Mouse (Mus musculus): ENCODE measurements around the gene Mafg.
"Not testable (repeated sequence)": the region's sequence is repeated elsewhere in the genome, so short reads cannot be mapped to it uniquely, and the experiment has no call there.

The Mafg gene

GRCm38 (mm10) chr11:120633520-120634343 is at the start of gene Mafg:
Mafg (minus strand) TSS chr11:120633600.
- DNase-seq, result peak; percentile 94 to 95

- no peak for DNase-seq
Observed at GRCm38 (mm10) chr11:120682683-120683082, 49.3 kb upstream of the Mafg start.

- DNase-seq, result no peak
Observed at GRCm38 (mm10) chr11:120679909-120680308, 46.5 kb upstream of the Mafg start.

DNA sequence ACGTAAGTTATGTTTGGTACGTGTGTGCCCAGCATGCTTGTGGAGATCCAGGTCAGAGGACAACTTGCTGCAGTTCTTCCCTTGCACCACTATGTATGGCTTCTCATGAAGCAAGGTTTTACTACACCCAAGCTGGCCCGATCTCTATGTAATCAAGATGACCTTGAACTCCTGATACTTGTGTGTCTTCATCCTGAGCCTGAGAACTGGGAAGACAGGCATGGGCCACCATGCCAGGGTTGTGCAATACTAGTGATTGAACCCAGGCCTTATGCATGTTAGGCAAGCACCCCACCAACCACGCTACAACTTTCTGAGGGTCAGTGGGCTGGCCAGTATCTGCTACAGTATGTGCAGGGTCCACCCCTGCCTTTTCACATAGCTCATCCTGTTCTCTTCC is 43.6 kb upstream of the Mafg start:
- no peak for DNase-seq

DNA sequence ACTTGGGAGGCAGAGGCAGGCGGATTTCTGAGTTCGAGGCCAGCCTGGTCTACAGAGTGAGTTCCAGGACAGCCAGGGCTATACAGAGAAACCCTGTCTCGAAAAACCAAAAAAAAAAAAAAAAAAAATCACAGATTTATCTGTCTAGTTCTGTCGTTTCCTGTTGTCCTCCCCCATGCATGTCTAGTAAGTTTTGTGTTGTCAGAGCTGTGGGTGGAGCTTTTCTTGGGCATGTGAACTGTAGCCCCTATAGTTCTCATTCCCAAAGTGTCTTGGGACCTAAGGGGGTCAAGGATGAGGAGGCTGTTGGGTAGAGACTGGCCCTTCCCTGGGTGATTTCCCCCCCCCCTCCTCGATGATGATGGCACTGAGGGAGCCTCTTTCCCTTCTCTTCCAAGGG is 42.5 kb upstream of the Mafg start:
- DNase-seq, result not testable (repeated sequence)

- no peak for DNase-seq
Observed at GRCm38 (mm10) chr11:120673594-120674122, 40.3 kb upstream of the Mafg start.

DNA sequence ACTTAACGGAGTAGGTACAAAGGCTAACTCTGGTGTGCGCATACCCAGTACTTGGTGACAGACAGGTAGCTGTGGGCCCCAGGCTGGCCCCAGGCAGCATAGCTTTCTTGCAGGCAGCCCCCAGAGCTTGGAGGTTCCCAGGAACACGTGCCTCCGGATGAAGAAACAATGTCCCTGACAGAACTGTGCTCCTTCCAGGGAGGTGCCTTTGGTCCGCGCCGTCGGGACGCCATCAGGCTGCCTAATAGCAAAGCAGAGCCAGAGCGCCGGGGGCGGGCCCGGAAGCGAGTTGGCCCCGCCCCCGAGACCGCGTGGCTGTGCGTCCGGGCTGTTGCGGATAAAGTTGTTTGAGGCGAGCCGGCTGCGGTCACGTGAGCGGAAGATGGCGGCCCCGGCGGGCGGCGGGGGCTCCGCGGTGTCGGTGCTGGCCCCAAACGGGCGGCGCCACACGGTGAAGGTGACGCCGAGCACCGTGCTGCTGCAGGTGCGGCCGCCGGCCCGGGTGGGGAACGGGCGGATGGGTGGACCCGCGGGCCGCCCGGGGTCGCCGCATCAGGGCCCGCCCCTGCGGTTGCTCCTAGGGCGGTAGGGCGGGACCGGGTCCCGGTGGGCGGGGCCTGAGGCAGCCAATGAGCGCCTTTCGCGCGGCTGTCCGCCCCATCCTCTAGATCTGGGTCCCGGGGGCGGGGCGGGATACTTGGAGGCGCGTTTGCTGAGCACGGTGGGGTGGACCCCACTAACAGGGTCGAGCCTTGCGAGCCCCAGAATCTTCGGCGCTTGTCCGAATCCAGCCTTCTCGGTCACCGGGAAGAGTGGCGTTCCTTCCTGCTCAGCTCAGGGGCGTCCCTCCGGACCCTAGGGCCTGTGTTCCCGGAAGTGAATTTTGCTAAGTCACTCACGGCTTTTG is 39.5 kb upstream of the Mafg start, which contains the start of gene Aspscr1:
Gene Aspscr1, plus strand, starts transcription at position 287 of the 907 bp plus-strand sequence.
- DNase-seq, result peak; percentile 94

GRCm38 (mm10) chr11:120666617-120667016 is 33.2 kb upstream of the Mafg start:
- no peak for DNase-seq

DNA sequence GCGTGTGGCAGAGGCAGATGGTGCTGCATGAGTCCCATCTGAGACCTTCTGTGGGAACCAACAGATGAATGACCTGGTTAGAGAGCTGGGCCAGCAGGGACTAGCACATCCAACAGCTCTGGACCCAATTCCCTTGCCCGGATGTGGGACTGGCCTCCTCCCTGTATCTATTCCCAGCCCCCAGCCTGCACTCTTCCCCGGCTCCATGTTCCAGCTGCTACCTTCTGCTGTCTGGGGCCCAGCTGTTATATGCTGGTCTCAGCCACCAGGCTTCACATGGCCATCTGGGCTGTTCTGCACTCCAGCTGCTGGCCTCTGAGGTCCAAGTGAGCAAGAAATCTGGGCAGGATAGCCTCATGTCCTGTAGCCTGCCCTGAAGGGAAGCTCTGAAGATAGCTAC is 32.0 kb upstream of the Mafg start:
- no peak for DNase-seq

GRCm38 (mm10) chr11:120663714-120664113 is 30.3 kb upstream of the Mafg start:
- DNase-seq, result no peak

- DNase-seq, result no peak
Observed at GRCm38 (mm10) chr11:120662759-120663158, 29.4 kb upstream of the Mafg start.

- no peak for DNase-seq
Observed at GRCm38 (mm10) chr11:120661076-120661460, 27.7 kb upstream of the Mafg start, which contains the start of gene Notum. Notum (minus strand) TSS chr11:120661175.

GRCm38 (mm10) chr11:120660301-120661075 is 27.1 kb upstream of the Mafg start:
- DNase-seq, result no peak

DNA sequence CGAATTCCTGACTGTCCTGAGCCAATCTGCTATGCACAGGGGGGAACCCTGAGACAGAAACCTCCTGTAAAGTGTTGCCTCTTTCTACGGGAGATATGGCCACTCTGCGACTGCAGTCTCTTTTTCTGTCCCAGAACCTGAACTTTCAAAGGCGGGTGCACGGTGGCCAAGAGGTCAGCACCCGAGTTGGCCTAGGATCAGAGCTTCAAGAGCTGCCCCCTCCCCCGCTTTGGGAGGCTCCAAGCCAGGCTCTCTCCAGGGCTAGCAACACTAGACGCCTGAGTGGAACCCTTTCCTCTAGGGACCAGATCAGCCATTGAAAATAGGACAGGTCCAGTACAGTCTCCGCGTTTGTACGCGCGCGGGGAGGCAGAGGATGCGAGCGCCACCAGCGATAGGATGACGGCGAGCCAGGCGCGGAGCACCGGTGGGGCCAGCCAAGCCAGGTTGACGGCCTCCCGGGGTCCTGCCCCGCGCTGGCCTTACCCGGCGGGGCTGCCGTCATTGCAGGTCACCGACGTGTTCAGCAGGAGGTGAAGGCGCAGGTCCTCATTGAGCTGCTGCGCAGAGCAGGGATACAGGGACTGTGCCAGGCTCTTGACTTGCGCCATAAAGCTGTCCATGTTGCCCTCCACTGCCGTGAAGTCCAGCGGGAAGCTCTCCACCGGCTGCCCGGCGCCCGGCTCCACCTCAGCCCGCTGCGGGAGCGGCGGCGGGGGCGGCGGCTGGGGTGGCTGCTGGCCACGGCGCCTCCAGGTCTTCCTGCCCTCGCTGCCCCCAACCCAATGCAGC is 26.3 kb upstream of the Mafg start:
- no peak for DNase-seq

DNA sequence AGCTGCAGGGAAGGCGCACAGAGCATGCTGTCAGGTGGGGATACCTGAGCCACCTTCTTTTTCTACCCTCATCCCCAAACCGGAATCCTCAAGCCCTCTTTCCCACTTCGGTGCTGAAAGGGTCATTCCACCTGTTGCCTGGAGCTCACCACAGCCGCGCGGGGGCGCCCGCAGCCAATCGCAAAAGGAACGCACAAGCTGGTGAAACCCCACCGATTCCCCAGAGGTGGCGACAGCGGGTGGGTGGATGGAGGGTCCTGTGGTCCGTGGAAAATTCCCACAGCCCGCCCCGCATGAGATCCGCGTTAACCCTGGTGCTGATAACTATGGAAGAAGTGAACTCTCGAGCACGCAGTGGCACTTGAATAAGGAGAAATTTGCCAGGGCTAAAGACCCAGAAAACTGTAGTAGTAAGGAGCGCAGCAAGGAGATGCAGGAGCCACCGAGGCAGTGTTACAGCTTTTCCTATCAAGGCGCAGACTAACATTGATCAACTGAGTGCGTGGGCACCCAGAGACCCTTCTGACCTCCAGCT is 25.5 kb upstream of the Mafg start:
- DNase-seq, result peak; percentile 60 to 74

DNA sequence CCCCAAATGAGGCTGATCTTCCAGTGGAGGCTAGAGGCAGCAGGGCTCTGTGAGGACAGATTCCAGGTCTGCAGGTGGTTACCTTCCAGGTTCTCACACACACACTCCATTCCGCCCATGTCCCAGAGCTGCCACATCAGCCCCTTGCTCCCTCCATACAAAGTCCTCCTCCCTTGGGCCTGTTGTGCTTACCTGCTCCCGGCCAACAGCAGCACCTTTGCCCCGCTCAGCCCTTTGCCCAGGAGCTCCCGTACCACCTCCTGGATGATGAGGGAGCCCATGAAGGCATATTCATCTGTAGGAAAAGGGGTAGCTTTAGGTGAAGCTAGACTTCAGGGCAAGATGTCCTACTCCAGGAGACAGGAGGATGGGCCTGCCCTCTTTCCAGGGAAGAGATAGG is 23.9 kb upstream of the Mafg start:
- no peak for DNase-seq

DNA sequence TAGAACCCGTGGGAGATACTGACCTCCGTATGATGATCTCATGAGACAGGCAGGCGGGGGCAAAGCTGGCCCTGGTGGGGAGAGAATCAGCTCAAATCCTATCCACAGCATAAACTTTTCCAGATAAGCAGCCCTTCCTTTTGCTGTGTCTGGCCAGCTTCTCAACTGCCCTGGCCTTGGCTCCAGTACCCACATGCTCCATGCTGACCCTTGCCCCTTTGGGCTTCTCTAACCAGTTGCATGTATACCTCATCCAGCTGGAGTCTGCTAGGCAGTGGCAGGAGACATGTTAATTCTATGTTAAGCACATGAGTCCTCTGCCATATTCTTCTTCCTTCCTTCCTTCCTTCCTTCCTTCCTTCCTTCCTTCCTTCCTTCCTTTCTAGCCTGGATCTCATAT is 21.3 kb upstream of the Mafg start:
- DNase-seq, result no peak

GRCm38 (mm10) chr11:120651872-120652271 is 18.5 kb upstream of the Mafg start:
- DNase-seq, result no peak

GRCm38 (mm10) chr11:120648001-120648476 is 14.6 kb upstream of the Mafg start, which contains the start of gene Myadml2:
Myadml2 (minus strand) TSS chr11:120648158.
- peak; percentile 51 to 65 for DNase-seq

DNA sequence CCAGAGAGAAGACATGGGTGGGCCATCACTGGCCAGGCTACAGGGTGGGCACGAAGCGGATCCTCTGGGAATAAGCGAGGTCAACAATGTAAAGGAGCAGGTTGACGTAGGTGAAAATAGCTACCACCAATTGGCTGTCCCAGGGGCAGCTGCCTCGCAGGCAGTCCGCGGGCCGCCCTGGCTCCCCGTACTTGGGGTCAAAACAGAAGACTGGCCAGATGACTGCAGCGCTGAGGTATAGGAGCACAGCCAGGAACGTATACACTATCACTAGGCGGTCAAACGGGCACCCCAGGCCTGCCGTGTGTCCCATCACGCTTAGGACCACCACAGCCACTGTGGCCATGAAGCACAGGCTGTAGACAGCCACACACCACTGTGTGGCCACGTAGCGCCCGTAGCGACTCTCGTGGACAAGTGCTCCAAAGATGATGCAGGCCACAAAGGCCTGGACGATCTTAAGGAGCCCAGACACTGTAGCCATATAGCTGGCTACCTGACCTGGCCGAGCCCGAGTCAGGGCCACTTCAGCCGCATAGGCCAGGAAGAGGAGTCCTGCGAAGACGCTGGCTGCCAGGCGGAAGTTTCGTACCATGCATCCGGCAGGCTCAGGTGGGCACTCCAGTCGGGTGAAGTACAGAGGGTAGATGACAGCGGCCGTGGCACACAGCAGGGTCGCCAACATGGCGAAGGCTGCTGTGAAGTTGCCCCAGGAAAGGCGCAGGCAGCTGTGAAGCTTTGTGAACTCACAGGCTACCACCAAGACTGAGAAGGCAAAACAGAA is 13.8 kb upstream of the Mafg start:
- peak in 1 of 2 experiments; percentile 26 for DNase-seq
